Mouse (Mus musculus) urinary bladder, adult 18-20 months (tissue): ENCODE results near the gene Cldn14.
A peak's percentile ranks its signal among the peaks of the same experiment; 100 is the strongest.
"Not testable (repeated sequence)": the region's sequence is repeated elsewhere in the genome, so short reads cannot be mapped to it uniquely, and the experiment has no call there.

Experiments
- DNase-seq, 2 experiments: peaks; one replicate each; pipeline ENCODE4 v3.0.0; 2022; ENCODE audit warnings: low spot score in 2 of 2, mixed read lengths in 2 of 2

Gene Cldn14

DNA sequence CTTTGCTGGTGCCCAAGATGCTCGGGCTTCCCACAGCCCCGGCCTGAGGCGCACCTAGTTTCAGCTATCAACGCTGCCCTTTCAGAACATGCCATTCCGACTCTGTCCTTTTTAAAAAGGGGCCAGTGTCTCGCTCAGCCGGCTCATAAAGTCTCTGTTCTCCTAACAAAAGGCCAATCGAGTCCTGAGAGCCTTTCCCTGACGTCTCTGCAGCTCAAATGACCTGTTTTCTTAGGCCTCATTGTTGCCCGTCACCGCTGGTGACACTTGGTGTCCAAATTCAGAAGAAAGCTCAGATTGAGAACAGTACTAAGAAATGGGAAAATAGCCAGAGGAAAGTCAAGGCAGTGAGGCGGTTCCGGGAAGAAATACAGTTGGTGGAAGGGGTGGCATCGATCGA, at the start of gene Cldn14:
Cldn14 (minus strand) TSS at position 101 of the 400 bp plus-strand sequence.
- DNase-seq = no peak

GRCm38 (mm10) chr16:94055576-94055975, 46.9 kb upstream of the Cldn14 start:
- no peak for DNase-seq

- DNase-seq = no peak
Observed at GRCm38 (mm10) chr16:94055176-94055575, 46.5 kb upstream of the Cldn14 start.

- DNase-seq = no peak
Observed at GRCm38 (mm10) chr16:94050368-94050767, 41.7 kb upstream of the Cldn14 start.

GRCm38 (mm10) chr16:94044996-94045395, 36.4 kb upstream of the Cldn14 start:
- no peak for DNase-seq

GRCm38 (mm10) chr16:94043797-94044196, 35.2 kb upstream of the Cldn14 start:
- peak in 1 of 2 experiments; percentile 12 for DNase-seq

DNA sequence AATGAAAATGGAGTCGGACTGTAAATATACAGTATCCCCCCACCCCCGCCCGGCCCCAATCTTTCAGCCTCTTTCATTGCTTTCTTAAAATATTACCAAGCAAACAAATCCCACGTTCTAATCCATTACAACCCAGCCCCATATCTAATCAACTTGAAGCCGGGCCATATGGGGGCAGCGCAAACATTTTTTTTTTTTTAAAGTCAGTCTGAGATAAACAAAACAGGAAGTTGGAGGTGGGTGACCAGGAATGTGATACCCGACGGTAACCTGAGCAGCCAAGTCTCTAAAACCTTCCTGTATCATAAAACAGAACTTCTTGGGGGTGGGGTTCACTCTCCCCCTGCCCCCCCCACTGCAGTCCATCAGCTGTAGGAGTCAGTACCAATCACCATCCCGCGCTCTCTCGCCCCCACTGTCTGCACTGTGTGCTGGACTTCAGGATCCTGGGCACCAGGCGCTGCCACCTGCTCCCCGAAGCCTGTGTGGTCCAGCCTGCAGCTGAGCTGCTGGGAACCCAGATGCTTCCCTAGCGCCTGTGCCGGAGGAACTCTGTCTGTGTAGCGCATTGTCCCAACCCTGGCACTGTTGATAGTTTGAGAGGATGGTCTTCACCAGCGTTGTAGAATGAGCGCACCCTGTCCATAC, 32.6 kb upstream of the Cldn14 start:
- no peak for DNase-seq

GRCm38 (mm10) chr16:94040485-94040884, 31.8 kb upstream of the Cldn14 start:
- no peak for DNase-seq

DNA sequence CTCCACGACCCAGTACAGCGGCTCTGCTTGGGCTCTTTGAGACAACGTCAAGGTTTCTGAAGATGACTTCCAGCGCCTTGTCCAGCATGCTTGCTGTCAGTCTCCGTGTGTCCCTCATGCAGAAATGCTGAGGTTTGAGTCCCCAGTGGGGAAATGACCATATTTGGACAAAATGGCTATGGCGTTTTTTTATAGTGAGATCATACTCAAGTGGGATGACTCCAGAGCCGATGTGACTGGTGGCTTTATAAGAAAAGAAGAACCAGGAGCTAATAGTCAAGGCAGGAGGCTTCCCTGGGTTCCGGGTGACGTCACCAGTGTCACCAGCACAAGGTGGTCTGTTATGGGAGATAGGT, 30.3 kb upstream of the Cldn14 start:
- no peak for DNase-seq

DNA sequence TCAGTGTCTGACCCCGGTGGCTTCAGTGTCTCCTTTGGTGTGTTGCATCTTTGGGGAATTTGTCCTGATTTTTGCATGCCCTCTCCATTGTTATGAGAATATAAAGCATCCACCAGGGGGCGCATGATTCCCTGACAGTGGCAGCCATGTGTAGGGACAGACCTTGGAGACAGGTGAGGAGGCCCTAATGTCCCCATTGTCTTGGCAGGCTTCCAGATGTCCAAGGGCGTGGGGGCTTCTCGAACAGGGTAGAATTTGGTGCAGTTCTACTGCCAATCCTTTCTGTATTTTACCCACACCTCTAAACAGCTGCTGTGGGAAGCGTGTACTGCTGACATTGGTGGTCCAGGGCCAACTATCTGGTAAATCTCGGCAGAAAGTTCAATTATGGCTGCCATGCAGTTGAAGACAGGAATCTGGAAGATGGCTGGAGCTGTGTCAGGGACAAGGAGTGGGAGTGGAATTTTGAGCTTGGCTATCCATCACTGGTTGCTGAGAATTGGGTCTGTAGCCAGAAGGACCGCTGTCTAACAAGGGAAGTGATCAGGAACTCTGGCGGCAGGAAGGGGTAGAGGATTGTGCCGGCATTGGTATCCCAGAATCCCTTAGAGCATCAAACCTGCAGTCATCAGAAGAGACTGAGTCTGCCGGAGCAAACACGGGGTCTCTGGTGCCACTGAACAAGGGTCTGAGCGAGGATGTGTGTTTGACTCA, 29.8 kb upstream of the Cldn14 start:
- peak; percentile 11 to 45 for DNase-seq

DNA sequence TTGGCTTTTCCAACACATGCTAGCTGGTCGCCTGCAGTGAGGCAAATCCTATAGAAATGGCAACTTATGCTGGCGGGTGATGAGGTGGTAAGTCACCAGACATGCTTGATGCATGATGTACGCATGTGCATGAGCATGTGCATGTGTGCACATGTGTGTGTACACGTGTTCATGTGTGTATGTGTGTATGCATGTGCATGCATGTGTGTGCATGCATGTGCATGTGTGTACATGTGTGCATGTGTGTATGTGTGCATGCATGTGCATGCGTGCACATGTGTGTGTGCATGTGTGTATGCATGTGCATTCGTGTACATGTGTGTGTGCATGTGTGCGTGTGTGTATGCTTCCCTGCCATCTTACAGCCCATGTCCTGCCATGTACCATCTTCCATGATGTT, 28.6 kb upstream of the Cldn14 start:
- DNase-seq = no peak

- no peak for DNase-seq
Observed at GRCm38 (mm10) chr16:94034152-94034551, 25.5 kb upstream of the Cldn14 start.

DNA sequence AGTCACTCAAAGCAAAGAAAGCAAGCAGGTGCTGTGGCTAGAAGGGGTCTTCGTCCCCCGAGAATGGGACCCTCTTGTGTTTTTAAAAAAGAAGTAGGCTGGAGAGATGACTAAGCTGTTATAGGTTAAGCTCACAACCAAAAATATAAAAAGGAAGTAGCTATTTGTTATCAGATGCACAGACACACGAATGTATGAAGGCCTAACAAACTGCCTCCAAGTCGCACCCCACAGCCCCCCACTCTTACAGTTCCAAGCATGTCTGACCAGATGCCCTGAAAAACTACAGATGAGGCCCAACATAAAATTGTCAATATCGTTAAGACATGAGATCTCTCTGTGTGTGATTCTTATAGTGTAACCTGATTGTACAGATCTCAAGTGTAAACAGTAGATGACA, 23.6 kb upstream of the Cldn14 start:
- no peak for DNase-seq

DNA sequence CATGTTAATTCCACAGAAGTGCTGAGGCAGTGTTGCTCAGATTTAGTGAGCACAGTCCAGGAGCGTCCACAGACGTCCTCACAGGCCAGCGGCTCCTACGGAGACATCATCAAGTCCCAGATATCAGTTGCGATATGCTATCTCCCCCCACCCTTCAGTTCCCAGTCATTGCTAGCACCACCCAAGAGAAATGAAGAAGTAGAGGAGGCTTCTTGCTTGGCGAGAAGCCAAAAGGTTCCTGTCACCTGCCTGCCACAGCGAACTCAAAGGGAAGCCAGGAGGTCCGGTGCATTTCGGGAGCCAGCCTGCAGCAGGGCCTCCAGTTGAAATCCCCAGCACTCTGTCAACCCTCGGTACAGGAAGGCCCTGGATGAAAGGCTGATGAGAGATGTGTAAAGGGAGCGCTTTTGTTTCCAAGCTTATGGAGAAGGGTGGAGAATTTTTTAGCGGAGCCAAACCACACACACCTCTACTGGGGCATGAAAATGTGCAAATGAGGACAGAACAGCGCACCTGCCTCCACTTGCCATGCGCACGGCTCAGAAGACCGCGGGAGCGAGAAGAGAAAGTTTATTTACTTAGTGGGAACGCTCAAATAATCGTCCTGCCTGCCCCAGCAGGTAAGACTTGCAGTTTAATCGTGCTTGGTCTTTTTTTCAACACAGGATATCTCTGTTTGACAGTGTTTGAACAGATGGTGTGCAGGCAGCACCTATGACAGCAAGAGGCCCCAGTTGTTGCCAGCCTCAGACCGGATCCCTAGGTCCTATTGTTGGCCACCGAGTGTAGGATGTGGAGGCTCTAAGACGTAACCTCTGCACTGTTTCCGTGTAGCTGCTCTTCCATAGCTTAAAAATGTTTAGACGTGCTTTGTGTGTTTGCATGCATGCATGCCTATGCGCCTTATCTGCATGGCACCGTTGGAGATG, 15.0 kb upstream of the Cldn14 start:
- peak in 1 of 2 experiments; percentile 10 for DNase-seq

GRCm38 (mm10) chr16:94019725-94020124, 11.1 kb upstream of the Cldn14 start:
- DNase-seq = not testable (repeated sequence)

DNA sequence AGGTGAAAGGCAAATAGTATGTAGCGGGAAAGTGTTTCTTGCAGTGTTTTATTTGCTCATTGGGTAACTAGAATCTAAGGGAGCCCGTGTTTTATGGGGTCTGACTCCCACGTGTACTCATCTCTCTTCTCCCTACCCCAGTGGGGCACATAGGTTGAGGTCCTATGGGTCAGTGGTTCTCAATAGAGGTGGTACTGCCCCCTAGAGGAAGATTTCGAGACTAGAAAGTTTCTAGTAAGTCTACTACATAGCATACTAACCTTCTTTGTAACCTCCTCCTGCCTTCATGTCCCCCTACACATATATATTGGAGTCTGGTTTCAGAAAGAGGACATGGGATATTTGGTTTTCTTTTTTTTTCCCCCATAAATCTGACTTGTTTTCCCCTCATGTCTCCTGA, 9.3 kb upstream of the Cldn14 start:
- no peak for DNase-seq

DNA sequence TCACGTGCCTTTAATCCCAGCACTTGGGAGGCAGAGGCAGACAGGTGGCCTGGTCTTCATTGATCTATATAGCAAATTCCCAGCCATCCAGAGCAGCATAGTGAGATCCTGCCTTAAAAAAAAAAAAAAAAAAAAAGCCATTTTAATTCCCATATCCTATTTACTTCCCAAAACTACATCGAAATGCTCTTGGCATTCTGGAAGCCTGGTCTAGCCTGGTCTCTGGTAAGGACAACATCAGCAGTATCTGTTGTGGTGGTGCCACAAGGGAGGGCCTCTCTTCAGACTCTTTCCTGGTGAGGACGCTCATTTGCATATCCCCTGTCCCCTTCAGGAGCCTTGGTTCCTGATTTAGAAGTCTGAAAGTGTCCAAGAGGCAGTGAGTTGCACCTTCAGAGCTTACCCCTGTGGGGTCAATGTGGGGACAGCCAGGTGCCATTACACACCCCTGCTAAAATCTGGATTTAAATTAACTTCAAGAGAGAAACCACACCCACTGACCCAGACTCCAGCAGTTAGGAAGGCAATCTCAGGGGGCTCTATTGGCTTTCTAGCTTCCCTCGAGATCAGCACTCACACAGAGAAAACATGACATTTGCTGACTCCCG, 6.0 kb upstream of the Cldn14 start:
- DNase-seq = no peak

- DNase-seq = not testable (repeated sequence)
Observed at GRCm38 (mm10) chr16:94013328-94014086, 4.9 kb upstream of the Cldn14 start.

- DNase-seq = no peak
Observed at GRCm38 (mm10) chr16:94011224-94011623, 2.6 kb upstream of the Cldn14 start.

DNA sequence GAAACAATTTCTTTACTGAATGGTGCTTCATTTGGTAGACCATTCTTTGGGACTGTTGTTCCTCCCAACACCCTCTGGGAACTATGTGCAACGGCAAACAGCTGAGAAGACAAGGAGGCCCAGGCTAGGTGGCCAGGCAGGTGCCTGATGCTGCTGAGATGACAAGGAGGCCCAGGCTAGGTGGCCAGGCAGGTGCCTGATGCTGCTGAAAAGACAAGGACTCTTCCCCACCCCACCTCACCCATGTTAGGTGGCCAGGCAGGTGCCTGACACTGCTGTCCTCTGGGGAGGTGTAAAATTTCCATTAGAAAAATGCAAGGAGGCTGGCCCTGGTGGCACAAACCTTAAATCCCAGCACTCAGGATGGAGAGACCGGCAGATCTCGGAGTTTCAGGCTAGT, 2.0 kb upstream of the Cldn14 start:
- DNase-seq = no peak

GRCm38 (mm10) chr16:94010156-94010555, 1.5 kb upstream of the Cldn14 start:
- DNase-seq = no peak
